Mouse (Mus musculus): ENCODE measurements around the gene Lin52. TPM values are rescaled to one million over a fixed set of nuclear protein-coding genes. Genes with fewer than 3 reads are reported as not detected.

Gene Lin52
- polyA plus RNA-seq, 1 experiment from 2014 or later = 23.5 TPM

GRCm38 (mm10) chr12:84423990-84424389 lies 27.2 kb upstream of the Lin52 start:
- WGBS = 61% methylated on average over 3 of the region's 3 CpGs
- no peak overlapping the region for H3K4me3 ChIP-seq (ENCODE audit: low read length)
- ATAC-seq (ENCODE audit: low read depth) = no peak

GRCm38 (mm10) chr12:84429825-84430224 lies 21.4 kb upstream of the Lin52 start:
- no peaks in the 10 kb centered on the region for H3K27me3 ChIP-seq (ENCODE audit: control insufficient read depth, insufficient read depth, low read depth, low read length)
- no peak overlapping the region for H3K4me3 ChIP-seq (ENCODE audit: low read length)
- H3K9ac ChIP-seq (ENCODE audit: low read length) = no peak overlapping the region
- 56% methylated on average over 2 of the region's 2 CpGs for WGBS
- H3K9me3 ChIP-seq (ENCODE audit: control insufficient read depth, low read length) = no peaks in the 10 kb centered on the region
- ATAC-seq (ENCODE audit: low read depth) = no peak
- no peak overlapping the region for H3K4me2 ChIP-seq (ENCODE audit: low read depth, low read length)
- H3K27ac ChIP-seq (ENCODE audit: low read length) = no peak overlapping the region
- peaks cover 2% of the 10 kb centered on the region; the same call in 1 of the 2 replicates for H3K36me3 ChIP-seq (ENCODE audit: control insufficient read depth, insufficient read depth, low read length)
- H3K4me1 ChIP-seq (replicated peaks; ENCODE audit: control insufficient read depth, insufficient read depth, low read length) = no peaks in the 10 kb centered on the region

More at GRCm38 (mm10) chr12:84423990-84424389, 27.2 kb upstream of the Lin52 start:
- H3K9ac ChIP-seq (ENCODE audit: low read length) = no peak overlapping the region
- no peaks in the 10 kb centered on the region for H3K4me1 ChIP-seq (replicated peaks; ENCODE audit: control insufficient read depth, insufficient read depth, low read length)
- no peaks in the 10 kb centered on the region for H3K36me3 ChIP-seq (ENCODE audit: control insufficient read depth, insufficient read depth, low read length)
- H3K9me3 ChIP-seq (ENCODE audit: control insufficient read depth, low read length) = no peaks in the 10 kb centered on the region; the same call in 1 of the 2 replicates
- H3K4me2 ChIP-seq (ENCODE audit: low read depth, low read length) = no peak overlapping the region
- no peak overlapping the region for H3K27ac ChIP-seq (ENCODE audit: low read length)
- no peaks in the 10 kb centered on the region for H3K27me3 ChIP-seq (ENCODE audit: control insufficient read depth, insufficient read depth, low read depth, low read length)

- ATAC-seq (ENCODE audit: low read depth) = no peak
- Histone ChIP-seq H3K4me1 (replicated peaks; ENCODE audit: control insufficient read depth, insufficient read depth, low read length) (no peaks in the 10 kb centered on the region), H3K4me2 (ENCODE audit: low read depth, low read length) (no peak overlapping the region), H3K27ac (ENCODE audit: low read length) (no peak overlapping the region), H3K4me3 (ENCODE audit: low read length) (no peak overlapping the region), H3K27me3 (ENCODE audit: control insufficient read depth, insufficient read depth, low read depth, low read length) (no peaks in the 10 kb centered on the region), H3K36me3 (ENCODE audit: control insufficient read depth, insufficient read depth, low read length) (no peaks in the 10 kb centered on the region), H3K9ac (ENCODE audit: low read length) (no peak overlapping the region), H3K9me3 (ENCODE audit: control insufficient read depth, low read length) (no peaks in the 10 kb centered on the region)
- WGBS = 28% methylated on average over 2 of the region's 2 CpGs
Observed at GRCm38 (mm10) chr12:84438697-84439096, 12.5 kb upstream of the Lin52 start.

GRCm38 (mm10) chr12:84442526-84442925 lies 8.7 kb upstream of the Lin52 start:
- no peak for ATAC-seq (ENCODE audit: low read depth)
- no peaks in the 10 kb centered on the region for H3K36me3 ChIP-seq (ENCODE audit: control insufficient read depth, insufficient read depth, low read length)
- no peak overlapping the region for H3K4me3 ChIP-seq (ENCODE audit: low read length)
- H3K9ac ChIP-seq (ENCODE audit: low read length) = no peak overlapping the region
- no peak overlapping the region for H3K27ac ChIP-seq (ENCODE audit: low read length)
- H3K27me3 ChIP-seq (ENCODE audit: control insufficient read depth, insufficient read depth, low read depth, low read length) = no peaks in the 10 kb centered on the region
- no peaks in the 10 kb centered on the region for H3K4me1 ChIP-seq (replicated peaks; ENCODE audit: control insufficient read depth, insufficient read depth, low read length)
- H3K4me2 ChIP-seq (ENCODE audit: low read depth, low read length) = no peak overlapping the region
- WGBS = 66% methylated on average over 4 of the region's 4 CpGs
- no peaks in the 10 kb centered on the region for H3K9me3 ChIP-seq (ENCODE audit: control insufficient read depth, low read length)

GRCm38 (mm10) chr12:84447386-84447785 lies 3.8 kb upstream of the Lin52 start:
- Histone ChIP-seq H3K4me2 (ENCODE audit: low read depth, low read length) (no peak overlapping the region), H3K9me3 (ENCODE audit: control insufficient read depth, low read length) (no peaks in the 10 kb centered on the region), H3K27me3 (ENCODE audit: control insufficient read depth, insufficient read depth, low read depth, low read length) (no peaks in the 10 kb centered on the region), H3K36me3 (ENCODE audit: control insufficient read depth, insufficient read depth, low read length) (no peaks in the 10 kb centered on the region), H3K9ac (ENCODE audit: low read length) (no peak overlapping the region), H3K4me3 (ENCODE audit: low read length) (no peak overlapping the region), H3K27ac (ENCODE audit: low read length) (no peak overlapping the region), H3K4me1 (replicated peaks; ENCODE audit: control insufficient read depth, insufficient read depth, low read length) (peaks cover 11% of the 10 kb centered on the region)
- ATAC-seq (ENCODE audit: low read depth) = no peak
- WGBS = 67% methylated on average over 1 of the region's 1 CpGs

- H3K9ac ChIP-seq (ENCODE audit: low read length) = no peak overlapping the region
- 80% methylated on average over 6 of the region's 6 CpGs for WGBS
- no peak overlapping the region for H3K27ac ChIP-seq (ENCODE audit: low read length)
- H3K4me3 ChIP-seq (ENCODE audit: low read length) = no peak overlapping the region
- no peaks in the 10 kb centered on the region for H3K36me3 ChIP-seq (ENCODE audit: control insufficient read depth, insufficient read depth, low read length)
- H3K9me3 ChIP-seq (ENCODE audit: control insufficient read depth, low read length) = no peaks in the 10 kb centered on the region
- ATAC-seq (ENCODE audit: low read depth) = no peak
- no peaks in the 10 kb centered on the region for H3K27me3 ChIP-seq (ENCODE audit: control insufficient read depth, insufficient read depth, low read depth, low read length)
- H3K4me1 ChIP-seq (replicated peaks; ENCODE audit: control insufficient read depth, insufficient read depth, low read length) = peaks cover 14% of the 10 kb centered on the region
- no peak overlapping the region for H3K4me2 ChIP-seq (ENCODE audit: low read depth, low read length)
Observed at GRCm38 (mm10) chr12:84448181-84448580, 3.0 kb upstream of the Lin52 start.

GRCm38 (mm10) chr12:84449887-84450286 lies 1.3 kb upstream of the Lin52 start:
- WGBS = 47% methylated on average over 10 of the region's 10 CpGs
- Histone ChIP-seq H3K4me2 (ENCODE audit: low read depth, low read length) (peak overlapping the region; percentile 63), H3K36me3 (ENCODE audit: control insufficient read depth, insufficient read depth, low read length) (no peaks in the 10 kb centered on the region), H3K4me1 (replicated peaks; ENCODE audit: control insufficient read depth, insufficient read depth, low read length) (peaks cover 14% of the 10 kb centered on the region), H3K9me3 (ENCODE audit: control insufficient read depth, low read length) (no peaks in the 10 kb centered on the region), H3K9ac (ENCODE audit: low read length) (peak overlapping the region; percentile 70), H3K27ac (ENCODE audit: low read length) (no peak overlapping the region; the same call in 1 of the 2 replicates), H3K27me3 (ENCODE audit: control insufficient read depth, insufficient read depth, low read depth, low read length) (no peaks in the 10 kb centered on the region), H3K4me3 (ENCODE audit: low read length) (peak overlapping the region; percentile 87)
- ATAC-seq (ENCODE audit: low read depth) = no peak

- H3K9ac ChIP-seq (ENCODE audit: low read length) = peak overlapping the region; percentile 70
- peak overlapping the region; percentile 36 for H3K27ac ChIP-seq (ENCODE audit: low read length)
- 0 out of 2 replicates have a peak, but pooled peaks have one; percentile 0 for ATAC-seq (ENCODE audit: low read depth)
- no peaks in the 10 kb centered on the region for H3K36me3 ChIP-seq (ENCODE audit: control insufficient read depth, insufficient read depth, low read length)
- H3K9me3 ChIP-seq (ENCODE audit: control insufficient read depth, low read length) = no peaks in the 10 kb centered on the region
- WGBS = 0% methylated on average over 6 of the region's 6 CpGs
- H3K4me2 ChIP-seq (ENCODE audit: low read depth, low read length) = peak overlapping the region; percentile 63
- H3K27me3 ChIP-seq (ENCODE audit: control insufficient read depth, insufficient read depth, low read depth, low read length) = no peaks in the 10 kb centered on the region
- H3K4me1 ChIP-seq (replicated peaks; ENCODE audit: control insufficient read depth, insufficient read depth, low read length) = peaks cover 14% of the 10 kb centered on the region
- peak overlapping the region; percentile 87 for H3K4me3 ChIP-seq (ENCODE audit: low read length)
Observed at GRCm38 (mm10) chr12:84450351-84450717, 888 bp upstream of the Lin52 start.

GRCm38 (mm10) chr12:84451801-84452200 lies 579 bp downstream of the Lin52 start:
- H3K9me3 ChIP-seq (ENCODE audit: control insufficient read depth, low read length) = no peaks in the 10 kb centered on the region
- peak overlapping the region; percentile 95 for H3K4me2 ChIP-seq (ENCODE audit: low read depth, low read length)
- H3K27me3 ChIP-seq (ENCODE audit: control insufficient read depth, insufficient read depth, low read depth, low read length) = no peaks in the 10 kb centered on the region
- ATAC-seq (ENCODE audit: low read depth) = no peak
- peak overlapping the region; percentile 71 for H3K27ac ChIP-seq (ENCODE audit: low read length)
- peaks cover 14% of the 10 kb centered on the region for H3K4me1 ChIP-seq (replicated peaks; ENCODE audit: control insufficient read depth, insufficient read depth, low read length)
- WGBS = 1% methylated on average over 11 of the region's 11 CpGs
- H3K9ac ChIP-seq (ENCODE audit: low read length) = peak overlapping the region; percentile 65
- no peaks in the 10 kb centered on the region; the same call in 1 of the 2 replicates for H3K36me3 ChIP-seq (ENCODE audit: control insufficient read depth, insufficient read depth, low read length)
- peak overlapping the region; percentile 87 for H3K4me3 ChIP-seq (ENCODE audit: low read length)

- ATAC-seq (ENCODE audit: low read depth) = no peak
- peaks cover 13% of the 10 kb centered on the region for H3K36me3 ChIP-seq (ENCODE audit: control insufficient read depth, insufficient read depth, low read length)
- 87% methylated on average over 3 of the region's 3 CpGs for WGBS
Observed at GRCm38 (mm10) chr12:84456911-84457310, 5.7 kb downstream of the Lin52 start.

More at GRCm38 (mm10) chr12:84456911-84457310, 5.7 kb downstream of the Lin52 start:
- Histone ChIP-seq H3K9me3 (ENCODE audit: control insufficient read depth, low read length) (no peaks in the 10 kb centered on the region), H3K4me3 (ENCODE audit: low read length) (no peak overlapping the region), H3K27ac (ENCODE audit: low read length) (no peak overlapping the region), H3K4me1 (replicated peaks; ENCODE audit: control insufficient read depth, insufficient read depth, low read length) (peaks cover 7% of the 10 kb centered on the region), H3K27me3 (ENCODE audit: control insufficient read depth, insufficient read depth, low read depth, low read length) (no peaks in the 10 kb centered on the region), H3K9ac (ENCODE audit: low read length) (no peak overlapping the region), H3K4me2 (ENCODE audit: low read depth, low read length) (no peak overlapping the region)
